Mouse (Mus musculus) bone marrow macrophage, adult 2 months (primary cell): ENCODE data around the gene Mettl2.

Experiments used
- CTCF ChIP-seq: IDR thresholded peaks from 2 replicates; pipeline ENCODE4 v1.5.1; 2012; ENCODE audit warnings: low read depth, mild to moderate bottlenecking, low read length, moderate library complexity
- POLR2A ChIP-seq: IDR thresholded peaks from 2 replicates; pipeline ENCODE4 v1.6.1; 2012; ENCODE audit warnings: mild to moderate bottlenecking, low read depth, low read length, borderline replicate concordance

DNA sequence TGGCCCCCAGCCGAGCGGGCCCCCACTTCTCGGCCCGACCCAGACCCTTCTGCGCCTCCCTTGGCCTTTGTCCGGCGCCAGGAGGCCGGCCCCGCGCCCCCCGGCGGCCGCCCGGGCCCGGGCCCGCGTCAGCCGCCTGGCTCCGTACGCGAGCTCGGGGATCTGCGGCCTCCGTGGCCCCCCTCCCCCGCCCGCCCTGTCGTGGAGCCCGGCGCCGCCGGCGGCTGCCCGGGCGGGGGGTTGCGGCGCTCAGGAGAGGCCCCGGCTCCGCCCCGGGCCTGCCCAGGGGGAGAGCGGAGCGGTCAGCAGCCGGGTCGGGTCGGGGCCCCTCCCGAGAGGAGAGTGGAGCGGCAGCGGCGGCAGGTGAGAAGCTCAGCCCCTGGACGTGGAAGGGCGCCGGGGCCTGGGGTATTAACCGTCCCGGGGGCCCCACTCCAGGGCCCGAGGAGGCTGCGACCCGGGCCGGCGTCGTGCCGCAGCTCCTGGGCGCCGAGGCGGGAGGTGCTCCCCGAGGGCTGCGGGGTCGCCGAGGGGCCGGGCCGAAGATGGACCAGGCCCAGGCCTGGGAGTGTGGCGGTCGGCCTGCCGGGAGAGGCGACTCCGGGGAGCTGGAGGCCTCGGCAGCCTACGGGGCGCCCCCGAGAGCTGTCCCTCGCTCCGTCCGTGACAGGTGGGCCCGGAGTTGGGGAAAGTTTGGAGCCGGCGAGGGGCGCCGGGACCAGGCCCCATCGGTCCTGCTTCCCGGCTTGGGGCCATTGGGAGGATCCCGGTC is 55.6 kb downstream of the Mettl2 start:
- no peak for TF ChIP-seq POLR2A
- no peak for TF ChIP-seq CTCF
